Mouse (Mus musculus) MEL (cell line): ENCODE results near the gene Unc13d. TPM values are rescaled to one million over a fixed set of nuclear protein-coding genes. Genes with fewer than 3 reads are reported as not detected.

Experiments used
- DNase-seq: peaks from one replicate; pipeline ENCODE4 v3.0.0; 2011; ENCODE audit warnings: low read depth, low spot score
- H3K27ac ChIP-seq: 2 replicates; pipeline ENCODE4 v1.5.1; 2012; ENCODE audit warnings: low read depth, mild to moderate bottlenecking, control low read depth, low read length, moderate library complexity; ENCODE audit not compliant: control insufficient read depth
- H3K27me3 ChIP-seq, 2 experiments: fragments of 150-350 bp in 1 of 2; sonication (generic) in 1 of 2; 2 replicates each; pipeline ENCODE4 v1.6.1; 2012; ENCODE audit warnings: low read length in 2 of 2, mild to moderate bottlenecking in 2 of 2, improper control_type of control experiment in 1 of 2, moderate library complexity in 1 of 2; ENCODE audit not compliant: insufficient read depth in 2 of 2, control insufficient read depth in 1 of 2
- H3K36me3 ChIP-seq, 2 experiments: 2 replicates each; pipeline ENCODE4 v1.6.1; 2012 to 2014; ENCODE audit warnings: low read length in 2 of 2, improper control_type of control experiment in 1 of 2, inconsistent platforms in 1 of 2, mild to moderate bottlenecking in 1 of 2; ENCODE audit not compliant: insufficient read depth in 2 of 2, control insufficient read depth in 1 of 2
- H3K4me1 ChIP-seq, 2 experiments: fragments of 150-350 bp in 1 of 2; sonication (generic) in 1 of 2; 2 replicates each; pipeline ENCODE4 v1.6.1; 2012; ENCODE audit warnings: low read length in 2 of 2, improper control_type of control experiment in 1 of 2, mild to moderate bottlenecking in 1 of 2; ENCODE audit not compliant: insufficient read depth in 2 of 2, control insufficient read depth in 1 of 2
- H3K4me3 ChIP-seq, 2 experiments: fragments of 150-350 bp in 1 of 2; sonication (generic) in 1 of 2; 2 replicates each; pipeline ENCODE4 v1.5.1; 2012; ENCODE audit warnings: low read depth in 2 of 2, low read length in 2 of 2, mild to moderate bottlenecking in 2 of 2, moderate library complexity in 2 of 2, control low read depth in 1 of 2, improper control_type of control experiment in 1 of 2; ENCODE audit not compliant: control insufficient read depth in 1 of 2, insufficient read depth in 1 of 2
- H3K79me2 ChIP-seq: 2 replicates; pipeline ENCODE4 v1.6.1; 2012; ENCODE audit warnings: mild to moderate bottlenecking, low read length, moderate library complexity; ENCODE audit not compliant: control insufficient read depth, poor library complexity, insufficient read depth
- H3K9ac ChIP-seq: 2 replicates; pipeline ENCODE4 v1.6.1; 2012; ENCODE audit warnings: low read depth, mild to moderate bottlenecking, control low read depth, low read length, moderate library complexity; ENCODE audit not compliant: control insufficient read depth, poor library complexity, severe bottlenecking
- H3K9me3 ChIP-seq: fragments of 150-350 bp; sonication (generic); replicated peaks from 2 replicates; pipeline ENCODE4 v1.6.1; 2012; ENCODE audit warnings: mild to moderate bottlenecking, low read length, improper control_type of control experiment, moderate library complexity; ENCODE audit not compliant: insufficient read depth
- BHLHE40 ChIP-seq: IDR thresholded peaks from 2 replicates; pipeline ENCODE4 v1.6.1; 2012; ENCODE audit warnings: low read depth, mild to moderate bottlenecking, inconsistent platforms, low read length, improper control_type of control experiment, borderline replicate concordance
- ETS1 ChIP-seq: IDR thresholded peaks from 2 replicates; pipeline ENCODE4 v1.6.1; 2012; ENCODE audit warnings: low read depth, mild to moderate bottlenecking, inconsistent platforms, low read length, improper control_type of control experiment, moderate library complexity
- GABPA ChIP-seq: IDR thresholded peaks from 2 replicates; pipeline ENCODE4 v1.6.1; 2012; ENCODE audit warnings: low read depth, mild to moderate bottlenecking, inconsistent platforms, low read length, improper control_type of control experiment, moderate library complexity
- GATA1 ChIP-seq: IDR thresholded peaks from 2 replicates; pipeline ENCODE4 v1.6.1; 2011; ENCODE audit warnings: low read depth, low read length, improper control_type of control experiment
- KAT2A ChIP-seq: conservative IDR thresholded peaks from 2 replicates; pipeline ENCODE4 v1.6.1; 2012; ENCODE audit warnings: low read depth, low read length, improper control_type of control experiment, inconsistent platforms
- MAFK ChIP-seq: IDR thresholded peaks from 2 replicates; pipeline ENCODE4 v1.6.1; 2011; ENCODE audit warnings: low read depth, mild to moderate bottlenecking, low read length, improper control_type of control experiment, borderline replicate concordance
- MAZ ChIP-seq: IDR thresholded peaks from 2 replicates; pipeline ENCODE4 v1.6.1; 2012; ENCODE audit warnings: low read depth, mild to moderate bottlenecking, inconsistent platforms, low read length, improper control_type of control experiment
- MXI1 ChIP-seq: IDR thresholded peaks from 2 replicates; pipeline ENCODE4 v1.6.1; 2011; ENCODE audit warnings: mild to moderate bottlenecking, low read depth, low read length, improper control_type of control experiment
- MYB ChIP-seq: IDR thresholded peaks from 2 replicates; pipeline ENCODE4 v1.6.1; 2011; ENCODE audit warnings: mild to moderate bottlenecking, low read depth, low read length, improper control_type of control experiment
- NELFE ChIP-seq: IDR thresholded peaks from 2 replicates; pipeline ENCODE4 v1.6.1; 2011; ENCODE audit warnings: low read depth, low read length, improper control_type of control experiment
- RCOR1 ChIP-seq: IDR thresholded peaks from 2 replicates; pipeline ENCODE4 v1.6.1; 2012; ENCODE audit warnings: low read depth, mild to moderate bottlenecking, inconsistent platforms, low read length, improper control_type of control experiment
- SMC3 ChIP-seq: IDR thresholded peaks from 2 replicates; pipeline ENCODE4 v1.6.1; 2011; ENCODE audit warnings: low read depth, low read length, improper control_type of control experiment
- TBP ChIP-seq: IDR thresholded peaks from 2 replicates; pipeline ENCODE4 v1.8.0; 2011; ENCODE audit warnings: low read depth, low read length, improper control_type of control experiment
- TCF12 ChIP-seq: IDR thresholded peaks from 2 replicates; pipeline ENCODE4 v1.6.1; 2014; ENCODE audit warnings: low read depth, mild to moderate bottlenecking, inconsistent platforms, low read length, improper control_type of control experiment, moderate library complexity
- USF2 ChIP-seq, 2 experiments: IDR thresholded peaks; 2 replicates each; pipeline ENCODE4 v1.6.1; 2011 to 2012; ENCODE audit warnings: improper control_type of control experiment in 2 of 2, low read length in 2 of 2, borderline replicate concordance in 1 of 2, inconsistent platforms in 1 of 2, low read depth in 1 of 2, mild to moderate bottlenecking in 1 of 2; ENCODE audit not compliant: insufficient read depth in 1 of 2
- polyA plus RNA-seq, 2 experiments: library from polyadenylated mRNA; stranded (reverse) in 1 of 2; unstranded in 1 of 2; fragments of >175 nt in 1 of 2; fragments of >200 nt in 1 of 2; gene quantifications; 2 replicates each; pipeline versions ENCODE4 v1.2.1 to v1.2.4; 2012; ENCODE audit warnings: low replicate concordance in 2 of 2, low read depth in 1 of 2; ENCODE audit not compliant: insufficient read length in 2 of 2, insufficient read depth in 1 of 2, missing spikeins in 1 of 2
- total RNA-seq: library from RNA; depleted of rRNA; stranded (reverse); fragments of 300-350 nt; gene quantifications from 2 replicates; pipeline ENCODE4 v1.2.3, GENCODE M21; 2012

The Unc13d gene
- total and polyA plus RNA-seq, 3 experiments = 115 to 146 TPM; not detected in 1

DNA sequence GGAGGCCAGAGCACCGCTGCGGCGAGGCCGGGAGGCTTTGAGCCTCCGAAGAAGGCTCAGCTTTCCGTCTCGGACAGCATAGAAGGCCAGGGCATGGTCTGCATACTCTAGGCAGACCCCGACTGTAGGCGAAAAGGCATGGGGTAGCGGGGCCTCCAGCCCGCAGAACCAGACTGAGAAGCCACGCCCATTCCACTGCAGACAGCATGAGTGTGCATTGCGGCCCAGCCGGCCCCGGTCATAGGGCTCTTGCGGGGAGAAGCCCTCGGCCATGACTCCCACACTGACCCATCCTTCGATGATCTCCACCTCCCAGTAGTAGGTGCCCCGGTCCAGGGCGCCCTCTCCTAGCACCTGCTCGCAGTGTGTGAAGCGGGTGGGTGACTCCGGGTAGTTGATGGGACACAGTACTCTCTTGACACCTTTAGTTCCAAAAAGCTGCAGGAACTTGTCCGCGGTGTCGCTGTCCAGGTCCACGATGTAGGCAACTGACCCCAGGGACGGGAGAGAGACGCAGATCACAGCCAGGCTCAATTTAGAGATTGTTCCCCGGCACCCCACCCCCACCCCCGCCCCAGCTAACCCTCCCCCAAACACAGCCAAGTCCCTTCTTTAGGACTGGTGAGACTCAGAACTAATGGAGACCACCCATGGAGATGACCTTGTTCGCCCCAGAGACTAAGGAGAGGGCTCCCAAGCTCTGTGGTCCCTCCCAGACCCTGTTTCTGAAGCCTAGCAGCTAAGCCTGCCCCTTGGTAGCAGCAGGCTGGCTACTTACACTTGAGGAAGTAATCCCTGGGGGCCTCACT lies 28.6 kb upstream of the Unc13d start:
- Histone ChIP-seq H3K9ac (no peak overlapping the region), H3K4me3 (no peak overlapping the region), H3K9me3 (no peaks in the 10 kb centered on the region)
- TF ChIP-seq SMC3 = no peak
- no peak for TF ChIP-seq MAZ
- TF ChIP-seq KAT2A = no peak
- TF ChIP-seq ETS1 = no peak
- no peak for TF ChIP-seq MAFK
- no peak for TF ChIP-seq GATA1
- no peak for TF ChIP-seq BHLHE40
- no peak for TF ChIP-seq MYB
- TF ChIP-seq NELFE = no peak
- no peak for TF ChIP-seq USF2 (IDR thresholded peaks at IDR 0.05; ENCODE audit: borderline replicate concordance in 1 of 2, insufficient read depth in 1 of 2, low read depth in 1 of 2, low read length in 2 of 2)
- TF ChIP-seq RCOR1 = no peak
- TF ChIP-seq TBP = no peak
- no peak for TF ChIP-seq GABPA
- no peak for TF ChIP-seq MXI1
- TF ChIP-seq, all 39 proteins: peak for 0
- Histone ChIP-seq H3K4me1 (peaks cover 9 to 10% of the 10 kb centered on the region in 2 experiments), H3K27ac (no peak overlapping the region), H3K27me3 (no peaks in the 10 kb centered on the region), H3K79me2 (no peaks in the 10 kb centered on the region), H3K36me3 (peaks cover 0 to 8% of the 10 kb centered on the region in 2 experiments; a peak in 2 of 4 replicates)
- DNase-seq = no peak

DNA sequence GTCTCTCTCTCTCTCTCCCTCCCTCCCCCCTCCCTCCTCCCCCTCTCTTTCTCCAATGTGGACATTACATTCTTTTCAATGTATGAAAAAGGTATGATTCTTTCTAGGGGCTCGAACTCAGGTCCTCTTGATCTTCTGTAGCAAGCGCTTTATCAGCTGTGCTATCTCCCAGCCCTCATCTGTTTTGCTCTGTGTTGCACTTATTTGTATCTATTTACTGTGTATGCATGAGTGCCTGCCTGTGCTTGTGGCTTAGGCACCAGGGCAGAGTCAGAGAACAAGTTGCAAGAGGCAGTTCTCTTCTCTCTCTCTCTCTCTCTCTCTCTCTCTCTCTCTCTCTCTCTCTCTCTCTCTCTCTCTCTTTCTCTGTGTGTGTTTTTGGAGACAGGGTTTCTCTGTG lies 27.3 kb upstream of the Unc13d start:
- H3K27ac ChIP-seq = no peak overlapping the region
- H3K36me3 ChIP-seq = peaks cover 0 to 12% of the 10 kb centered on the region in 2 experiments; a peak in 2 of 4 replicates
- H3K9me3 ChIP-seq = no peaks in the 10 kb centered on the region
- DNase-seq = no peak
- H3K79me2 ChIP-seq = no peaks in the 10 kb centered on the region
- no peak overlapping the region for H3K4me3 ChIP-seq
- H3K9ac ChIP-seq = no peak overlapping the region
- H3K4me1 ChIP-seq = peaks cover 9 to 16% of the 10 kb centered on the region in 2 experiments
- TF ChIP-seq TBP (peak; percentile 90), TCF12 (no peak), GATA1 (peak; percentile 36)
- H3K27me3 ChIP-seq = no peaks in the 10 kb centered on the region
